In the genomic region with DNA sequence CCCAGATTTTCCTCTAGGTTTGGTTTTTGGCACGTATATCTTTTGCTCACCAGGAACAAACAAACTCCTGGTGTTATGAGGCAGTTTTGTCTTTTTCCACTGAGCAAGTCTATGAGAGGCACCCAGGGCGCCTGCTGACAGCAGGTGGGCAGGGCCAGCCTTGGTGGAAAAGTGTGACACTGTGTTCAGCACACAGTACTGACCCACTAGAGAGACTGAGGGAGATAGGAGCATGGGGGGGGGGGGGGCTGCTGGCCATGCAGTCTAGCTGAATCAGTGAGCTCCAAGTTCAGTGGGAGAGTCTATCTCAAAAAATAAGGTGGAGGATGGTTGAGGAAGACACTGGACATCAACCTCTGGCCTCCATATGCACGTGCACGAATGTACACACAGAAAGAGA, we compare ENCODE assay signal across 32 mouse cellular contexts.
"Had no signal": no experiment of that assay in that cellular context is flagged by ENCODE, and none has a peak within 500 bp of the region (broad histone marks: within the 10 kb centered on the region; RNA-seq: fewer than 3 reads in every experiment).

No protein-coding gene starts in this region.

- H3K27ac ChIP-seq: heart, embryonic 13.5 days; heart, embryonic 15.5 days; hindbrain, embryonic 10.5 days; hindbrain, embryonic 12.5 days; hindbrain, embryonic 13.5 days; hindbrain, embryonic 14.5 days; hindbrain, embryonic 15.5 days; hindbrain, postnatal 0 days; intestine, embryonic 15.5 days; kidney, embryonic 15.5 days; kidney, postnatal 0 days; layer of hippocampus, adult 2 months; left cerebral cortex, adult 2 months had no signal

- H3K4me1 ChIP-seq: heart, embryonic 13.5 days; heart, embryonic 15.5 days; hindbrain, embryonic 12.5 days; intestine, embryonic 15.5 days had no signal

- H3K9ac ChIP-seq: heart, embryonic 13.5 days; heart, embryonic 15.5 days; hindbrain, embryonic 12.5 days; hindbrain, embryonic 13.5 days; hindbrain, embryonic 14.5 days; hindbrain, embryonic 15.5 days; intestine, embryonic 15.5 days; kidney, embryonic 15.5 days had no signal

- H3K9me3 ChIP-seq: heart, embryonic 13.5 days; heart, embryonic 15.5 days; hindbrain, embryonic 10.5 days; hindbrain, embryonic 12.5 days; hindbrain, embryonic 13.5 days; hindbrain, embryonic 15.5 days; intestine, embryonic 15.5 days; kidney, embryonic 15.5 days had no signal

- H3K36me3 ChIP-seq: heart, embryonic 13.5 days; heart, embryonic 15.5 days; hindbrain, embryonic 10.5 days; hindbrain, embryonic 12.5 days; hindbrain, embryonic 13.5 days; hindbrain, embryonic 15.5 days; intestine, embryonic 15.5 days; kidney, embryonic 15.5 days had no signal

- H3K4me3 ChIP-seq: heart, embryonic 13.5 days; heart, embryonic 15.5 days; hindbrain, embryonic 10.5 days; hindbrain, embryonic 12.5 days; hindbrain, embryonic 13.5 days; hindbrain, embryonic 15.5 days; intestine, embryonic 15.5 days; kidney, embryonic 15.5 days; layer of hippocampus, adult 2 months; left cerebral cortex, adult 2 months had no signal

- H3K27me3 ChIP-seq: hindbrain, embryonic 12.5 days; hindbrain, embryonic 13.5 days; hindbrain, embryonic 15.5 days; intestine, embryonic 15.5 days; kidney, embryonic 15.5 days had no signal

- DNase-seq: heart, postnatal 14 days; heart, postnatal 36 days; heart, postnatal 4 days; kidney, adult 11 months; kidney, adult 18-20 months; kidney, adult 2 months; kidney, adult 8-10 months; kidney, adult 9 months; kidney, postnatal 10 days; kidney, postnatal 14 days; kidney, postnatal 36 days; kidney, postnatal 4 days; layer of hippocampus, adult 9-11 months; layer of hippocampus, postnatal 36 days had no signal

- ATAC-seq: hindbrain, embryonic 16.5 days; hindbrain, postnatal 0 days; inflammation-experienced regulatory T-cells, adult 6 months; intestine, embryonic 15.5 days; intestine, embryonic 16.5 days; intestine, postnatal 0 days had no signal

- H3K4me2 ChIP-seq: heart, embryonic 11.5 days; heart, embryonic 13.5 days; heart, embryonic 15.5 days; hindbrain, embryonic 12.5 days; hindbrain, embryonic 13.5 days; hindbrain, embryonic 14.5 days; hindbrain, embryonic 15.5 days; intestine, embryonic 15.5 days; kidney, embryonic 15.5 days had no signal
